Mouse (Mus musculus) spleen, adult 2 months (tissue): ENCODE measurements around the gene Tom1l2. TPM values are rescaled to one million over a fixed set of nuclear protein-coding genes. Genes with fewer than 3 reads are reported as not detected.

Experiments used
- DNase-seq, 2 experiments: peaks; one replicate each; pipeline versions ENCODE4 v3.0.0 to v3.0.0-alpha.2; 2012 to 2021; ENCODE audit warnings: low spot score in 2 of 2, low read depth in 1 of 2
- H3K27ac ChIP-seq: fragments of 200-500 bp; 2 replicates; pipeline ENCODE4 v1.5.1; 2012; ENCODE audit warnings: low read length, inconsistent platforms; ENCODE audit not compliant: insufficient read depth
- H3K27me3 ChIP-seq: fragments of 200-500 bp; 2 replicates; pipeline ENCODE4 v1.6.1; 2012; ENCODE audit warnings: mild to moderate bottlenecking, moderate library complexity, low read length, inconsistent platforms; ENCODE audit not compliant: control insufficient read depth, insufficient read depth
- H3K36me3 ChIP-seq: fragments of 200-500 bp; 2 replicates; pipeline ENCODE4 v1.6.1; 2012; ENCODE audit warnings: mild to moderate bottlenecking, low read length, inconsistent platforms; ENCODE audit not compliant: control insufficient read depth, insufficient read depth
- H3K4me1 ChIP-seq: fragments of 200-500 bp; 2 replicates; pipeline ENCODE4 v1.6.1; 2011; ENCODE audit warnings: inconsistent platforms; ENCODE audit not compliant: control insufficient read depth, insufficient read depth, insufficient read length
- H3K4me3 ChIP-seq: fragments of 200-500 bp; 2 replicates; pipeline ENCODE4 v1.5.1; 2011; ENCODE audit warnings: mild to moderate bottlenecking, inconsistent platforms; ENCODE audit not compliant: insufficient read depth, insufficient read length; ENCODE audit errors: extremely low read depth
- CTCF ChIP-seq: fragments of 200-500 bp; IDR thresholded peaks from 2 replicates; pipeline ENCODE4 v1.5.1; 2011; ENCODE audit warnings: mild to moderate bottlenecking, inconsistent platforms; ENCODE audit not compliant: insufficient read depth, insufficient read length, insufficient replicate concordance; ENCODE audit errors: extremely low read depth
- POLR2A ChIP-seq: fragments of 200-500 bp; IDR thresholded peaks from 2 replicates; pipeline ENCODE4 v1.6.1; 2011; ENCODE audit warnings: low read depth, low read length, inconsistent platforms
- WGBS: fragments of 180-500 bp; shearing (Covaris S2); methylation state at CpG from one replicate; pipeline ENCODE4 v1.1.7; 2018; 5-methylcytosine and 5-hydroxymethylcytosine counted together
- polyA plus RNA-seq: library from polyadenylated mRNA; depleted of rRNA; stranded (reverse); fragments of >200 nt; gene quantifications from 2 replicates; pipeline ENCODE4 v1.2.3, GENCODE M21; 2012; rRNA removed

The Tom1l2 gene
- polyA plus RNA-seq, 1 experiment: 28.1 TPM

- Histone ChIP-seq H3K36me3 (no peaks in the 10 kb centered on the region), H3K4me1 (peaks cover 9% of the 10 kb centered on the region), H3K27me3 (no peaks in the 10 kb centered on the region; the same call in 1 of the 2 replicates), H3K4me3 (peak overlapping the region; percentile 56; the same call in 1 of the 2 replicates), H3K27ac (no peak overlapping the region)
- 6% methylated on average over 42 of the region's 42 CpGs for WGBS
- peak in 1 of 2 experiments; percentile 31 for DNase-seq
- TF ChIP-seq CTCF: no peak
- no peak for TF ChIP-seq POLR2A
These were observed 175.6 kb downstream of the Tom1l2 start for GRCm38 (mm10) chr11:60176975-60177657.

Other genes with a start within 250 kb of the Tom1l2 start
- 36.0 and 45.9 TPM in 2 replicates for gene Rai1, start 247.9 kb downstream of the Tom1l2 start, polyA plus RNA-seq
- 106 and 140 TPM in 2 replicates for gene Srebf1, start 130.3 kb downstream of the Tom1l2 start, polyA plus RNA-seq
- gene Drc3, start 424 bp upstream of the Tom1l2 start, polyA plus RNA-seq: 0.11 and 0.22 TPM in 2 replicates
- 10.0 and 11.7 TPM in 2 replicates for gene Gid4, start 64.2 kb upstream of the Tom1l2 start, polyA plus RNA-seq
- 15.1 and 19.1 TPM in 2 replicates for gene Atpaf2, start 65.6 kb upstream of the Tom1l2 start, polyA plus RNA-seq
- gene Drg2, start 101.7 kb upstream of the Tom1l2 start, polyA plus RNA-seq: 26.4 and 27.6 TPM in 2 replicates
- gene Myo15, start 116.4 kb upstream of the Tom1l2 start, polyA plus RNA-seq: 0.52 and 0.69 TPM in 2 replicates
- gene Alkbh5, start 183.5 kb upstream of the Tom1l2 start, polyA plus RNA-seq: 15.0 and 16.9 TPM in 2 replicates